Mouse (Mus musculus) cerebellum, adult 2 months (tissue): ENCODE results near the gene Tmprss13. TPM values are rescaled to one million over a fixed set of nuclear protein-coding genes. Genes with fewer than 3 reads are reported as not detected.
A peak's percentile ranks its signal among the peaks of the same experiment; 100 is the strongest.

Experiments used
- DNase-seq, 2 experiments: peaks; one replicate each; pipeline ENCODE4 v3.0.0; 2021
- H3K27ac ChIP-seq: fragments of 200-500 bp; 2 replicates; pipeline ENCODE4 v1.5.1; 2012; ENCODE audit warnings: low read length, control low read depth, inconsistent platforms; ENCODE audit not compliant: insufficient read depth
- H3K27me3 ChIP-seq: fragments of 200-500 bp; 2 replicates; pipeline ENCODE4 v1.6.1; 2012; ENCODE audit warnings: inconsistent platforms, mild to moderate bottlenecking, low read length, moderate library complexity; ENCODE audit not compliant: control insufficient read depth, insufficient read depth
- H3K4me1 ChIP-seq: fragments of 200-500 bp; 2 replicates; pipeline ENCODE4 v1.6.1; 2011; ENCODE audit warnings: low read length; ENCODE audit not compliant: control insufficient read depth, insufficient read depth
- H3K4me3 ChIP-seq: fragments of 200-500 bp; replicated peaks from 2 replicates; pipeline ENCODE3; 2011; ENCODE audit warnings: mild to moderate bottlenecking, low read depth, low read length, control low read depth; ENCODE audit not compliant: insufficient read depth
- CTCF ChIP-seq: fragments of 200-500 bp; IDR thresholded peaks from 2 replicates; pipeline ENCODE4 v1.5.1; 2011; ENCODE audit warnings: low read depth, mild to moderate bottlenecking, control low read depth, low read length, moderate library complexity, borderline replicate concordance; ENCODE audit not compliant: insufficient read depth
- POLR2A ChIP-seq: fragments of 200-500 bp; IDR thresholded peaks from 2 replicates; pipeline ENCODE4 v1.6.1; 2011; ENCODE audit warnings: low read length, control low read depth, borderline replicate concordance; ENCODE audit not compliant: insufficient read depth
- WGBS: fragments of 180-500 bp; shearing (Covaris S2); methylation state at CpG from one replicate; pipeline ENCODE4 v1.1.7; 2018; 5-methylcytosine and 5-hydroxymethylcytosine counted together
- polyA plus RNA-seq: library from polyadenylated mRNA; depleted of rRNA; stranded (reverse); fragments of >200 nt; gene quantifications from 2 replicates; pipeline ENCODE4 v1.2.3, GENCODE M21; 2012

Tmprss13 gene
- polyA plus RNA-seq, 1 experiment, result not detected

DNA sequence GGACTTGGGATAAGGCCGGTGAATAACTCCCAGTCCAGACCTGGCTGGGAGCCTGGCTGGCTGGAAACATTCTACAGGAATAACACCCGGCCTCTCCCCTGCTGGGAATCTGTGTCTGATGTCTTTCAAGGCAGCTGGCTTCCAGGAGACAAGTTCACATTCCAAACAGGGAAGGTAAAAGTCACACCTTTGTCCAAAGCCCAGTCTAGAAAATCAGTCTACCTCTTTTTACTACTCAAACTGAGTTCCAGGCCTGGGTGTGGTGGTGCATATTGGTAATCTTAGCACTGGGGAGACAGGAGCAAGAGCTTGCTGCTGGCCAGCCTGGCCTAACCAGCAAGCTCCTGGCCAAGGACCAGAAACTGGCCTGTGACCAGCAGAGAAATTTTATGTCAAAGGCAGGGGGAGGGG lies 43.2 kb downstream of the Tmprss13 start:
- no peak overlapping the region for H3K27ac ChIP-seq
- WGBS, result 5% methylated on average over 2 of the region's 2 CpGs

GRCm38 (mm10) chr9:45363639-45364214 lies 44.8 kb downstream of the Tmprss13 start:
- peak; percentile 72 to 86 for DNase-seq
- TF ChIP-seq CTCF (no peak), POLR2A (no peak)
- Histone ChIP-seq H3K27me3 (no peaks in the 10 kb centered on the region), H3K27ac (no peak overlapping the region), H3K4me3 (no peak overlapping the region), H3K4me1 (peaks cover 28% of the 10 kb centered on the region)
- 11% methylated on average over 7 of the region's 7 CpGs for WGBS

More for the DNA sequence above, 43.2 kb downstream of the Tmprss13 start:
- no peak for TF ChIP-seq CTCF
- no peak for TF ChIP-seq POLR2A
- peak; percentile 79 to 83 for DNase-seq
- no peaks in the 10 kb centered on the region for H3K27me3 ChIP-seq
- H3K4me3 ChIP-seq, result no peak overlapping the region
- H3K4me1 ChIP-seq, result peaks cover 28% of the 10 kb centered on the region

- Histone ChIP-seq H3K27ac (no peak overlapping the region), H3K27me3 (no peaks in the 10 kb centered on the region), H3K4me1 (peaks cover 14% of the 10 kb centered on the region), H3K4me3 (no peak overlapping the region)
- TF ChIP-seq CTCF (no peak), POLR2A (no peak)
- WGBS, result 39% methylated on average over 8 of the region's 8 CpGs
- peak in 1 of 2 experiments; percentile 31 for DNase-seq
Measured at GRCm38 (mm10) chr9:45367716-45368115, 48.8 kb downstream of the Tmprss13 start.

GRCm38 (mm10) chr9:45368341-45368901 lies 49.5 kb downstream of the Tmprss13 start:
- 84% methylated on average over 5 of the region's 5 CpGs for WGBS
- TF ChIP-seq POLR2A (no peak), CTCF (no peak)
- peaks cover 10% of the 10 kb centered on the region for H3K4me1 ChIP-seq
- H3K4me3 ChIP-seq, result no peak overlapping the region
- peak in 1 of 2 experiments; percentile 11 for DNase-seq
- no peak overlapping the region for H3K27ac ChIP-seq
- no peaks in the 10 kb centered on the region for H3K27me3 ChIP-seq

GRCm38 (mm10) chr9:45370117-45370561 lies 51.2 kb downstream of the Tmprss13 start, which contains the start of gene Fxyd6:
Fxyd6 (plus strand) TSS chr9:45370185.
- Histone ChIP-seq H3K4me1 (peaks cover 4% of the 10 kb centered on the region), H3K27me3 (no peaks in the 10 kb centered on the region), H3K27ac (0 out of 2 replicates have a peak within 1 kb of the TSS, but pooled peaks have one; percentile 8), H3K4me3 (peak within 1 kb of the TSS; percentile 81)
- TF ChIP-seq CTCF, result no peak
- 0 out of 2 replicates have a peak, but pooled peaks have one; percentile 21 for TF ChIP-seq POLR2A
- under 1% methylated on average over 28 of the region's 28 CpGs for WGBS
- peak; percentile 61 to 71 for DNase-seq

- peak overlapping the region; percentile 81 for H3K4me3 ChIP-seq
- 23% methylated on average over 25 of the region's 25 CpGs for WGBS
- no peak for DNase-seq
- H3K4me1 ChIP-seq, result peaks cover 7% of the 10 kb centered on the region
- 0 out of 2 replicates have a peak overlapping the region, but pooled peaks have one; percentile 8 for H3K27ac ChIP-seq
- H3K27me3 ChIP-seq, result no peaks in the 10 kb centered on the region
- no peak for TF ChIP-seq CTCF
- TF ChIP-seq POLR2A, result no peak
Measured at GRCm38 (mm10) chr9:45370616-45371336, 51.9 kb downstream of the Tmprss13 start.

DNA sequence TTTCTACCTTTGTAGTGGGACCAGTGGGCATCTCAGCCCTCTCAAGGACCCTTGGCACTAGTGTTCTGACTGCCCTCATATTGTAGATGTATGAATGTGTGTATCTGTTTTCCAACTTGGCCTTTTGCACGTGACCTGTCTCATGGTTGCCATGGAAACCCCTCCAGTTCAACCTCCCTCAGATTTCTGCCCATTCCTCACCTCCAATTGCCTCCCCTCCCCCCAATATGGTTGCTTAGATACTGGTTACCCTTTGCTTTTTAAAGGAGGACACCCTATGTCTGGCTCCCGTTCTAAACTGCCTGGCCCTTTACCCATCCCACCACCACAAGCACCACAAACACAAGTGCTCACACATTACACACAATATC lies 52.4 kb downstream of the Tmprss13 start:
- TF ChIP-seq POLR2A (no peak), CTCF (no peak)
- 44% methylated on average over 2 of the region's 2 CpGs for WGBS
- Histone ChIP-seq H3K4me1 (peaks cover 12% of the 10 kb centered on the region), H3K27me3 (no peaks in the 10 kb centered on the region), H3K4me3 (peak overlapping the region; percentile 81), H3K27ac (no peak overlapping the region)
- no peak for DNase-seq
